Mouse (Mus musculus) MEL (cell line): ENCODE measurements around the gene Gm7298. TPM values are rescaled to one million over a fixed set of nuclear protein-coding genes. Genes with fewer than 3 reads are reported as not detected.

Experiments used
- polyA plus RNA-seq, 2 experiments: library from polyadenylated mRNA; stranded (reverse) in 1 of 2; unstranded in 1 of 2; fragments of >175 nt in 1 of 2; fragments of >200 nt in 1 of 2; gene quantifications; 2 replicates each; pipeline versions ENCODE4 v1.2.1 to v1.2.4; 2012; ENCODE audit warnings: low replicate concordance in 2 of 2, low read depth in 1 of 2; ENCODE audit not compliant: insufficient read length in 2 of 2, insufficient read depth in 1 of 2, missing spikeins in 1 of 2
- total RNA-seq: library from RNA; depleted of rRNA; stranded (reverse); fragments of 300-350 nt; gene quantifications from 2 replicates; pipeline ENCODE4 v1.2.3, GENCODE M21; 2012; rRNA removed

Gm7298 gene
- total and polyA plus RNA-seq, 3 experiments, result 0.01 TPM; not detected in 2

Other genes with a start within 250 kb of the Gm7298 start
- not detected in 2 replicates for gene A2m, start 97.6 kb upstream of the Gm7298 start, total RNA-seq
- gene A2m, start 97.6 kb upstream of the Gm7298 start, polyA plus RNA-seq, result not detected
- not detected in 2 replicates for gene Mug1, start 105.6 kb downstream of the Gm7298 start, total RNA-seq
- gene Mug1, start 105.6 kb downstream of the Gm7298 start, polyA plus RNA-seq, result not detected